ENCODE assay signal across 14 mouse cellular contexts in genomic region chr5:3380692-3381233, GRCm38 (mm10). TPM values are rescaled to one million over a fixed set of nuclear protein-coding genes. Genes with fewer than 3 reads are reported as not detected.
DNase-seq lines count a peak whose midpoint lies in the region; ATAC-seq and TF ChIP-seq lines count a peak whose summit lies in the region.
"Had no signal": no experiment of that assay in that cellular context is flagged by ENCODE, and none has a peak within 500 bp of the region (broad histone marks: within the 10 kb centered on the region; RNA-seq: fewer than 3 reads in every experiment).

No protein-coding gene starts in this region.

- WGBS in heart, embryonic 10.5 days, result 80% methylated on average over 9 of the region's 9 CpGs
- 65% methylated on average over 9 of the region's 9 CpGs for WGBS in lung, embryonic 15.5 days
- WGBS in stomach, embryonic 15.5 days, result 58% methylated on average over 9 of the region's 9 CpGs

- TF ChIP-seq CTCF in embryonic fibroblast, embryonic 13.5 days (IDR thresholded peaks at IDR 0.05; ENCODE audit: borderline replicate concordance, insufficient read depth, low read length), result no peak

- DNase-seq in heart, adult 8-10 months (ENCODE audit: low spot score), result peak; percentile 48
- DNase-seq in heart, embryonic 10.5 days (ENCODE audit: low spot score), result no peak
- DNase-seq in lung, postnatal 4 days, result no peak
- no peak for DNase-seq in right cerebral cortex, postnatal 14 days
- DNase-seq: cerebellum, postnatal 14 days; kidney, adult 8-10 months; kidney, postnatal 4 days; thymus, postnatal 14 days had no signal

- no peaks in the 10 kb centered on the region for H3K9me3 ChIP-seq in heart, embryonic 10.5 days
- H3K9me3 ChIP-seq in lung, embryonic 15.5 days, result no peaks in the 10 kb centered on the region
- no peaks in the 10 kb centered on the region for H3K9me3 ChIP-seq in stomach, embryonic 15.5 days
- H3K9me3 ChIP-seq: hindbrain, embryonic 15.5 days; liver, embryonic 15.5 days had no signal

- no peak overlapping the region for H3K4me3 ChIP-seq in heart, embryonic 10.5 days
- no peak overlapping the region for H3K4me3 ChIP-seq in lung, embryonic 15.5 days
- H3K4me3 ChIP-seq in embryonic fibroblast, embryonic 13.5 days (ENCODE audit: insufficient read depth, low read length), result no peak overlapping the region
- no peak overlapping the region for H3K4me3 ChIP-seq in stomach, embryonic 15.5 days (replicated peaks)
- H3K4me3 ChIP-seq: hindbrain, embryonic 15.5 days; liver, embryonic 15.5 days had no signal

- no peaks in the 10 kb centered on the region for H3K27me3 ChIP-seq in heart, embryonic 10.5 days (ENCODE audit: insufficient read depth, poor library complexity, severe bottlenecking)
- no peaks in the 10 kb centered on the region for H3K27me3 ChIP-seq in lung, embryonic 15.5 days
- no peaks in the 10 kb centered on the region for H3K27me3 ChIP-seq in stomach, embryonic 15.5 days (replicated peaks)
- H3K27me3 ChIP-seq: hindbrain, embryonic 15.5 days; liver, embryonic 15.5 days had no signal

- ATAC-seq in lung, embryonic 15.5 days (ENCODE audit: borderline replicate concordance, extremely low read depth, low FRiP score, low TSS enrichment), result peak; percentile 70; the same call in 1 of the 2 replicates
- no peak for ATAC-seq in stomach, embryonic 15.5 days (ENCODE audit: insufficient read depth, low FRiP score, low read depth)
- ATAC-seq: CD4-positive, CD25-positive, alpha-beta regulatory T cell, adult 4 months had no signal

- peaks cover 21% of the 10 kb centered on the region for H3K4me1 ChIP-seq in heart, embryonic 10.5 days
- peaks cover 15% of the 10 kb centered on the region for H3K4me1 ChIP-seq in lung, embryonic 15.5 days
- H3K4me1 ChIP-seq in embryonic fibroblast, embryonic 13.5 days (ENCODE audit: control insufficient read depth, insufficient read depth, low read length), result peaks cover 9% of the 10 kb centered on the region
- H3K4me1 ChIP-seq in stomach, embryonic 15.5 days, result no peaks in the 10 kb centered on the region
- H3K4me1 ChIP-seq: hindbrain, embryonic 15.5 days had no signal

- H3K27ac ChIP-seq in heart, embryonic 10.5 days, result no peak overlapping the region
- peak overlapping the region; percentile 12 for H3K27ac ChIP-seq in lung, embryonic 15.5 days
- H3K27ac ChIP-seq in embryonic fibroblast, embryonic 13.5 days (ENCODE audit: insufficient read depth, low read length), result peak overlapping the region; percentile 99
- 0 out of 2 replicates have a peak overlapping the region, but pooled peaks have one; percentile 7 for H3K27ac ChIP-seq in stomach, embryonic 15.5 days
- H3K27ac ChIP-seq: hindbrain, embryonic 15.5 days; liver, embryonic 15.5 days had no signal

- no peak overlapping the region for H3K4me2 ChIP-seq in lung, embryonic 15.5 days
- no peak overlapping the region for H3K4me2 ChIP-seq in stomach, embryonic 15.5 days
- H3K4me2 ChIP-seq: hindbrain, embryonic 15.5 days; liver, embryonic 15.5 days had no signal

- no peaks in the 10 kb centered on the region; the same call in 1 of the 2 replicates for H3K36me3 ChIP-seq in heart, embryonic 10.5 days
- H3K36me3 ChIP-seq in lung, embryonic 15.5 days, result no peaks in the 10 kb centered on the region
- no peaks in the 10 kb centered on the region for H3K36me3 ChIP-seq in stomach, embryonic 15.5 days
- H3K36me3 ChIP-seq: hindbrain, embryonic 15.5 days; liver, embryonic 15.5 days had no signal

- TF ChIP-seq POLR2A in embryonic fibroblast, embryonic 13.5 days (IDR thresholded peaks at IDR 0.05; ENCODE audit: low read depth, low read length), result no peak

- no peak overlapping the region for H3K9ac ChIP-seq in lung, embryonic 15.5 days
- H3K9ac ChIP-seq in stomach, embryonic 15.5 days, result no peak overlapping the region
- H3K9ac ChIP-seq: hindbrain, embryonic 15.5 days; liver, embryonic 15.5 days had no signal

RNA-seq across cellular contexts. Expression of gene Cdk6, which starts 39.5 kb away (rescaled TPM):
- 1 to 10 TPM; 4.2 to 9.5 (median 6.3) TPM for total RNA-seq in heart, adult 8-10 months (2022)
- polyA plus RNA-seq in heart, embryonic 10.5 days (2016; fragmentation: Nextera tagmentation; extraction: Ambion mirVana), result 20.9 and 32.4 TPM in 2 replicates
- polyA plus RNA-seq in lung, embryonic 15.5 days (2015; fragmentation: Nextera tagmentation; extraction: Ambion mirVana), result 47.0 and 59.1 TPM in 2 replicates
- polyA plus RNA-seq in embryonic fibroblast, embryonic 13.5 days (2011; ENCODE audit: insufficient read length, low read depth, missing spikeins), result 30.5 and 31.4 TPM in 2 replicates
- polyA plus RNA-seq in stomach, embryonic 15.5 days (2015; fragmentation: Nextera tagmentation; extraction: Ambion mirVana), result 37.7 and 39.6 TPM in 2 replicates
